Mouse (Mus musculus): ENCODE data around the gene Actb.
"Not testable (repeated sequence)": the region's sequence is repeated elsewhere in the genome, so short reads cannot be mapped to it uniquely, and the experiment has no call there.

Actb gene

GRCm38 (mm10) chr5:142901355-142901802 lies 5.2 kb downstream of the Actb start:
- DNase-seq, result peak; percentile 72 to 80

GRCm38 (mm10) chr5:142900651-142901050 lies 5.9 kb downstream of the Actb start:
- DNase-seq, result no peak

- DNase-seq, result no peak
Measured at GRCm38 (mm10) chr5:142899932-142900533, 6.5 kb downstream of the Actb start.

- DNase-seq, result no peak
Measured at GRCm38 (mm10) chr5:142899057-142899601, 7.4 kb downstream of the Actb start.

- DNase-seq, result no peak
Measured at GRCm38 (mm10) chr5:142898316-142898715, 8.2 kb downstream of the Actb start.

- DNase-seq, result no peak
Measured at GRCm38 (mm10) chr5:142897568-142898248, 8.8 kb downstream of the Actb start.

- no peak for DNase-seq
Measured at GRCm38 (mm10) chr5:142896713-142897112, 9.8 kb downstream of the Actb start.

- peak in 1 of 2 experiments; percentile 45 for DNase-seq
Measured at GRCm38 (mm10) chr5:142896192-142896591, 10.4 kb downstream of the Actb start.

GRCm38 (mm10) chr5:142894918-142895613 lies 11.5 kb downstream of the Actb start, which contains the start of gene Fbxl18:
Gene Fbxl18 (minus strand): TSS chr5:142895421.
- DNase-seq, result peak; percentile 95 to 96

- no peak for DNase-seq
Measured at GRCm38 (mm10) chr5:142891396-142891795, 15.2 kb downstream of the Actb start.

GRCm38 (mm10) chr5:142887533-142887932 lies 19.0 kb downstream of the Actb start:
- DNase-seq, result not testable (repeated sequence)

GRCm38 (mm10) chr5:142886761-142887160 lies 19.8 kb downstream of the Actb start:
- DNase-seq, result no peak

- no peak for DNase-seq
Measured at GRCm38 (mm10) chr5:142886181-142886580, 20.4 kb downstream of the Actb start.

- DNase-seq, result no peak
Measured at GRCm38 (mm10) chr5:142882471-142882870, 24.1 kb downstream of the Actb start.

GRCm38 (mm10) chr5:142881936-142882335 lies 24.6 kb downstream of the Actb start:
- DNase-seq, result peak in 1 of 2 experiments; percentile 56

GRCm38 (mm10) chr5:142880806-142881516 lies 25.6 kb downstream of the Actb start:
- DNase-seq, result peak; percentile 51 to 67

GRCm38 (mm10) chr5:142880246-142880645 lies 26.3 kb downstream of the Actb start:
- no peak for DNase-seq

- DNase-seq, result peak; percentile 87 to 90
Measured at GRCm38 (mm10) chr5:142879318-142880175, 27.0 kb downstream of the Actb start.

GRCm38 (mm10) chr5:142878570-142878969 lies 28.0 kb downstream of the Actb start:
- no peak for DNase-seq

GRCm38 (mm10) chr5:142877337-142878280 lies 28.9 kb downstream of the Actb start:
- DNase-seq, result peak; percentile 91 to 92

All from kidney, postnatal 4 days (tissue).